19 mouse cellular contexts compared by ENCODE assay signal in the genomic region with DNA sequence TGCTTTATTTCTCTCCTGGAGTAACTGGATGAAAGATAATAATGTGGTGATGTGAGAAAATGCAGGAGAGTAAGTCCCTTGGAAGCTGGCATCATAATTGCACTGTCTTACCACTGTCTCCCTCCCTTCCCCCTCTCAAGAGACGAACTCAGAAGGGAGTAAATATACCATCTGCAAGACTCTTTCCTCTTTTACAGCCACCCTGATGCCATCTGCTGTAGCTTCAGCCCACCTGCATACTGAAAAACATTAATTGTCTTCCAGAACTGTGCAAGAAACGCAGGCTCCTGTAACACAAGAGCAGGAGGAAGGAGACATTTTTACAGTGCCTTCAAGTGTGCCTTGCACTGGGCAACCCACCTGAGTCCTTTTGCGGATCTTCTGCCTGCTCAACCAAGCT.
DNase-seq lines count a peak whose midpoint lies in the region; ATAC-seq lines count a peak whose summit lies in the region.
"Had no signal": no experiment of that assay in that cellular context is flagged by ENCODE, and none has a peak within 500 bp of the region (broad histone marks: within the 10 kb centered on the region; RNA-seq: fewer than 3 reads in every experiment).

No protein-coding gene starts in this region.

- H3K4me2 ChIP-seq in forebrain, embryonic 15.5 days (replicated peaks): no peak overlapping the region
- no peak overlapping the region for H3K4me2 ChIP-seq in forebrain, embryonic 12.5 days
- H3K4me2 ChIP-seq: liver, embryonic 12.5 days; lung, embryonic 14.5 days; midbrain, embryonic 13.5 days had no signal

- no peak overlapping the region for H3K27ac ChIP-seq in forebrain, embryonic 15.5 days (replicated peaks)
- H3K27ac ChIP-seq in forebrain, embryonic 12.5 days: no peak overlapping the region
- H3K27ac ChIP-seq: liver, embryonic 12.5 days; midbrain, embryonic 13.5 days had no signal

- H3K4me1 ChIP-seq in forebrain, embryonic 15.5 days: no peaks in the 10 kb centered on the region
- 0 out of 2 replicates have a peak, but pooled peaks cover 4% of the 10 kb centered on the region for H3K4me1 ChIP-seq in forebrain, embryonic 12.5 days
- H3K4me1 ChIP-seq: liver, embryonic 12.5 days; midbrain, embryonic 13.5 days had no signal

- WGBS in forebrain, embryonic 15.5 days: 46% methylated on average over 3 of the region's 3 CpGs
- WGBS in forebrain, embryonic 12.5 days: 49% methylated on average over 3 of the region's 3 CpGs

- no peaks in the 10 kb centered on the region for H3K9me3 ChIP-seq in forebrain, embryonic 15.5 days
- no peaks in the 10 kb centered on the region for H3K9me3 ChIP-seq in forebrain, embryonic 12.5 days
- H3K9me3 ChIP-seq: liver, embryonic 12.5 days; midbrain, embryonic 13.5 days had no signal

- H3K36me3 ChIP-seq in forebrain, embryonic 15.5 days: no peaks in the 10 kb centered on the region
- H3K36me3 ChIP-seq in forebrain, embryonic 12.5 days (replicated peaks): no peaks in the 10 kb centered on the region
- H3K36me3 ChIP-seq: liver, embryonic 12.5 days; midbrain, embryonic 13.5 days had no signal

- H3K9ac ChIP-seq in forebrain, embryonic 15.5 days (replicated peaks): no peak overlapping the region
- H3K9ac ChIP-seq in forebrain, embryonic 12.5 days: no peak overlapping the region
- H3K9ac ChIP-seq: liver, embryonic 12.5 days; lung, embryonic 14.5 days; midbrain, embryonic 13.5 days had no signal

- H3K27me3 ChIP-seq in forebrain, embryonic 15.5 days: no peaks in the 10 kb centered on the region
- H3K27me3 ChIP-seq in forebrain, embryonic 12.5 days: no peaks in the 10 kb centered on the region
- H3K27me3 ChIP-seq: liver, embryonic 12.5 days; midbrain, embryonic 13.5 days had no signal

- H3K4me3 ChIP-seq in forebrain, embryonic 15.5 days: no peak overlapping the region
- H3K4me3 ChIP-seq in forebrain, embryonic 12.5 days (replicated peaks): no peak overlapping the region
- H3K4me3 ChIP-seq: liver, embryonic 12.5 days; midbrain, embryonic 13.5 days had no signal

- DNase-seq in left cerebral cortex, adult 9 months (ENCODE audit: low spot score in 2 of 2): peak; percentile 15 to 65
- no peak for DNase-seq in left cerebral cortex, adult 11 months (ENCODE audit: low spot score)
- DNase-seq in frontal cortex, postnatal 36 days (ENCODE audit: low spot score in 2 of 2): peak; percentile 21 to 60
- DNase-seq in right cerebral cortex, postnatal 25 days: peak; percentile 48
- no peak for DNase-seq in urinary bladder, postnatal 4 days (ENCODE audit: low spot score in 2 of 2)
- DNase-seq in kidney, postnatal 4 days: no peak
- DNase-seq: adrenal gland, postnatal 14 days; cerebellum, adult 9-11 months; gastrocnemius, postnatal 10 days; heart, adult 18-20 months; heart, postnatal 4 days; kidney, adult 8-10 months; kidney, postnatal 25 days; lung, embryonic 14.5 days; thymus, postnatal 25 days had no signal

- ATAC-seq in forebrain, embryonic 15.5 days (replicated peaks): 0 out of 2 replicates have a peak, but pooled peaks have one; percentile 46
- ATAC-seq in forebrain, embryonic 12.5 days (ENCODE audit: low FRiP score): no peak
- ATAC-seq: liver, embryonic 12.5 days; midbrain, embryonic 13.5 days had no signal

Comparison
In these comparisons a context has a peak if more than half of its experiments do, and no peak if none do; other contexts are left out.
1. DNase-seq: peak in left cerebral cortex, adult 9 months (2 of 2), frontal cortex, postnatal 36 days (2 of 2) and right cerebral cortex, postnatal 25 days (single experiment); none in left cerebral cortex, adult 11 months (single experiment), urinary bladder, postnatal 4 days (0 of 2) and kidney, postnatal 4 days (0 of 2).